Mouse (Mus musculus) intestine, postnatal 0 days (tissue): ENCODE data around the gene Mettl15. TPM values are rescaled to one million over a fixed set of nuclear protein-coding genes. Genes with fewer than 3 reads are reported as not detected.

Experiments used
- ATAC-seq: fragments of 200-750 bp; cut with Nextera tagmentation; 2 replicates; pipeline ENCODE4 v1.8.0; 2017; ENCODE audit warnings: mild to moderate bottlenecking, moderate TSS enrichment, moderate library complexity
- H3K27ac ChIP-seq: fragments of 300-500 bp; sonication (generic); 2 replicates; pipeline ENCODE4 v1.5.1; 2014; ENCODE audit warnings: mild to moderate bottlenecking, low read depth, low read length, moderate library complexity
- H3K27me3 ChIP-seq: fragments of 300-500 bp; sonication (generic); replicated peaks from 2 replicates; pipeline ENCODE4 v1.6.1; 2014; ENCODE audit warnings: low read length, mixed read lengths; ENCODE audit not compliant: control insufficient read depth, insufficient read depth
- H3K36me3 ChIP-seq: fragments of 300-500 bp; sonication (generic); 2 replicates; pipeline ENCODE4 v1.6.1; 2014; ENCODE audit warnings: mild to moderate bottlenecking, moderate library complexity; ENCODE audit not compliant: control insufficient read depth, insufficient read depth
- H3K4me1 ChIP-seq: fragments of 300-500 bp; sonication (generic); replicated peaks from 2 replicates; pipeline ENCODE4 v1.6.1; 2014; ENCODE audit warnings: antibody characterized with exemption, low read length, mixed read lengths; ENCODE audit not compliant: control insufficient read depth, insufficient read depth
- H3K4me2 ChIP-seq: fragments of 300-500 bp; sonication (generic); replicated peaks from 2 replicates; pipeline ENCODE4 v1.6.1; 2014; ENCODE audit warnings: low read depth, mild to moderate bottlenecking, moderate library complexity
- H3K4me3 ChIP-seq: fragments of 300-500 bp; sonication (generic); 2 replicates; pipeline ENCODE4 v1.5.1; 2014; ENCODE audit warnings: low read depth, low read length
- H3K9ac ChIP-seq: fragments of 300-500 bp; sonication (generic); 2 replicates; pipeline ENCODE4 v1.6.1; 2014; ENCODE audit warnings: mild to moderate bottlenecking, low read depth, low read length
- H3K9me3 ChIP-seq: fragments of 300-500 bp; sonication (generic); 2 replicates; pipeline ENCODE4 v1.6.1; 2016; ENCODE audit warnings: mixed run types; ENCODE audit not compliant: control insufficient read depth
- CTCF ChIP-seq: sonication (generic); IDR thresholded peaks from 2 replicates; pipeline ENCODE4 v1.5.1; 2016; ENCODE audit warnings: low read depth, mild to moderate bottlenecking, control low read depth, antibody characterized with exemption, moderate library complexity
- whole genome bisulfite sequencing: fragments of 180-500 bp; shearing (Covaris S2); extraction: QIAGEN DNeasy Blood & Tissue Kit; methylation state at CpG from one replicate; pipeline ENCODE4 v1.1.7; 2014; 5-methylcytosine and 5-hydroxymethylcytosine counted together
- polyA plus RNA-seq: library from polyadenylated mRNA; unstranded; fragments of >200 nt; fragmentation: Nextera tagmentation; extraction: Ambion mirVana; gene quantifications from 2 replicates; pipeline ENCODE4 v1.2.1, GENCODE M21; 2015

The Mettl15 gene
- polyA plus RNA-seq = 5.0 and 5.5 TPM in 2 replicates

GRCm38 (mm10) chr2:109280600-109281340 lies at the start of gene Mettl15, which contains the start of gene Kif18a:
TSS of gene Mettl15 (minus strand) at chr2:109280748.
TSS of gene Kif18a (plus strand) at chr2:109280738.
- Histone ChIP-seq H3K4me1 (no peaks in the 10 kb centered on the region), H3K27me3 (no peaks in the 10 kb centered on the region), H3K9ac (peak within 1 kb of the TSS; percentile 61), H3K36me3 (no peaks in the 10 kb centered on the region), H3K4me3 (peak within 1 kb of the TSS; percentile 91), H3K9me3 (no peaks in the 10 kb centered on the region), H3K4me2 (peak within 1 kb of the TSS; percentile 80), H3K27ac (peak within 1 kb of the TSS; percentile 83)
- TF ChIP-seq CTCF = no peak
- peak; percentile 100 for ATAC-seq
- under 1% methylated on average over 51 of the region's 51 CpGs for WGBS

GRCm38 (mm10) chr2:109311369-109311768 lies 30.8 kb upstream of the Mettl15 start:
- Histone ChIP-seq H3K9ac (no peak overlapping the region), H3K4me1 (no peaks in the 10 kb centered on the region), H3K27me3 (no peaks in the 10 kb centered on the region), H3K4me2 (no peak overlapping the region), H3K9me3 (no peaks in the 10 kb centered on the region), H3K36me3 (peaks cover 6% of the 10 kb centered on the region; the same call in 1 of the 2 replicates), H3K27ac (no peak overlapping the region), H3K4me3 (no peak overlapping the region)
- 94% methylated on average over 5 of the region's 5 CpGs for WGBS
- no peak for ATAC-seq
- no peak for TF ChIP-seq CTCF

GRCm38 (mm10) chr2:109303638-109304037 lies 23.1 kb upstream of the Mettl15 start:
- H3K36me3 ChIP-seq = peaks cover 9% of the 10 kb centered on the region; the same call in 1 of the 2 replicates
- H3K27me3 ChIP-seq = no peaks in the 10 kb centered on the region
- no peaks in the 10 kb centered on the region for H3K4me1 ChIP-seq
- no peak overlapping the region for H3K9ac ChIP-seq
- no peak overlapping the region for H3K4me2 ChIP-seq
- no peaks in the 10 kb centered on the region for H3K9me3 ChIP-seq
- H3K4me3 ChIP-seq = no peak overlapping the region
- no peak for ATAC-seq
- H3K27ac ChIP-seq = no peak overlapping the region
- no peak for TF ChIP-seq CTCF

DNA sequence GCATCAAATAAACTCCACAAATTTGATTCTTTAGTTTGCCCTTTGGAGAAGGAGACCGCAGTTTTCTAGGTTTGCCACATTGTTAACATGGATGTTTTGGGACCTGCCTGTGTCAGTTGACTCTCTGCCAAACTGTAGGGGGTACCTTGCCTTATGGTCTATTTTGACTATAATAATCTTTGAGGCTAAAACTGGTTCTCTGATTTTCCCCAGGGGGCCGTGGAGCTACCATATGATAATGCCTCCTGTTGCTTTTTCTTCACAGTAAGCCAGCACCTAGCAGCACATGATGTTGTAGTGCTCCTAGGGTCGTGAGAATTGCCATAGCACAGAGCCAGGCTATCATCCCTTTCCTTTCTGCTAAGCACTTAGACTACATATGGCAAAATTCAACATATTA lies 21.7 kb upstream of the Mettl15 start:
- Histone ChIP-seq H3K9ac (no peak overlapping the region), H3K27me3 (no peaks in the 10 kb centered on the region), H3K4me1 (no peaks in the 10 kb centered on the region), H3K4me2 (no peak overlapping the region), H3K27ac (no peak overlapping the region), H3K36me3 (peaks cover 9% of the 10 kb centered on the region; the same call in 1 of the 2 replicates), H3K4me3 (no peak overlapping the region), H3K9me3 (no peaks in the 10 kb centered on the region)
- no peak for ATAC-seq
- no peak for TF ChIP-seq CTCF
- WGBS = 90% methylated on average over 3 of the region's 3 CpGs

GRCm38 (mm10) chr2:109298160-109298559 lies 17.6 kb upstream of the Mettl15 start:
- no peak overlapping the region for H3K27ac ChIP-seq
- H3K9me3 ChIP-seq = no peaks in the 10 kb centered on the region
- H3K27me3 ChIP-seq = no peaks in the 10 kb centered on the region
- no peak overlapping the region for H3K4me3 ChIP-seq
- 95% methylated on average over 1 of the region's 1 CpGs for WGBS
- no peaks in the 10 kb centered on the region for H3K4me1 ChIP-seq
- H3K4me2 ChIP-seq = no peak overlapping the region
- TF ChIP-seq CTCF = no peak
- peaks cover 8% of the 10 kb centered on the region; the same call in 1 of the 2 replicates for H3K36me3 ChIP-seq
- no peak overlapping the region for H3K9ac ChIP-seq
- no peak for ATAC-seq

- H3K4me3 ChIP-seq = no peak overlapping the region
- H3K4me1 ChIP-seq = no peaks in the 10 kb centered on the region
- H3K4me2 ChIP-seq = no peak overlapping the region
- 91% methylated on average over 5 of the region's 5 CpGs for whole genome bisulfite sequencing
- no peaks in the 10 kb centered on the region for H3K27me3 ChIP-seq
- no peak for TF ChIP-seq CTCF
- no peak for ATAC-seq
- no peaks in the 10 kb centered on the region for H3K9me3 ChIP-seq
- no peak overlapping the region for H3K27ac ChIP-seq
- H3K36me3 ChIP-seq = peaks cover 4% of the 10 kb centered on the region; the same call in 1 of the 2 replicates
- H3K9ac ChIP-seq = no peak overlapping the region
These were observed 15.7 kb upstream of the Mettl15 start for GRCm38 (mm10) chr2:109296264-109296663.
